Mouse (Mus musculus) forebrain, embryonic 16.5 days (tissue): ENCODE measurements around the gene Zcwpw1. TPM values are rescaled to one million over a fixed set of nuclear protein-coding genes. Genes with fewer than 3 reads are reported as not detected.
A peak's percentile ranks its signal among the peaks of the same experiment; 100 is the strongest.

ENCODE experiments used
- ATAC-seq: fragments of 200-750 bp; cut with Nextera tagmentation; 2 replicates; pipeline ENCODE4 v1.8.0; 2017; ENCODE audit warnings: mild to moderate bottlenecking, moderate library complexity
- H3K27ac ChIP-seq: fragments of 300-500 bp; sonication (generic); 2 replicates; pipeline ENCODE4 v1.5.1; 2014; ENCODE audit warnings: low read length, control low read depth
- H3K27me3 ChIP-seq: fragments of 300-500 bp; sonication (generic); replicated peaks from 2 replicates; pipeline ENCODE4 v1.6.1; 2014; ENCODE audit warnings: low read length; ENCODE audit not compliant: control insufficient read depth, insufficient read depth
- H3K36me3 ChIP-seq: fragments of 300-500 bp; sonication (generic); 2 replicates; pipeline ENCODE4 v1.6.1; 2014; ENCODE audit not compliant: control insufficient read depth, insufficient read depth
- H3K4me1 ChIP-seq: fragments of 300-500 bp; sonication (generic); replicated peaks from 2 replicates; pipeline ENCODE4 v1.6.1; 2014; ENCODE audit warnings: low read length; ENCODE audit not compliant: control insufficient read depth, insufficient read depth
- H3K4me2 ChIP-seq: fragments of 300-500 bp; sonication (generic); 2 replicates; pipeline ENCODE4 v1.6.1; 2014; ENCODE audit warnings: mild to moderate bottlenecking, low read length, control low read depth
- H3K4me3 ChIP-seq: fragments of 300-500 bp; sonication (generic); replicated peaks from 2 replicates; pipeline ENCODE4 v1.5.1; 2014; ENCODE audit warnings: mild to moderate bottlenecking, low read length, control low read depth
- H3K9ac ChIP-seq: fragments of 300-500 bp; sonication (generic); replicated peaks from 2 replicates; pipeline ENCODE4 v1.6.1; 2014; ENCODE audit warnings: low read depth, low read length, control low read depth
- H3K9me3 ChIP-seq: fragments of 300-500 bp; sonication (generic); 2 replicates; pipeline ENCODE4 v1.6.1; 2016; ENCODE audit warnings: low read length; ENCODE audit not compliant: control insufficient read depth
- WGBS: fragments of 180-500 bp; shearing (Covaris S2); extraction: QIAGEN DNeasy Blood & Tissue Kit; methylation state at CpG from one replicate; pipeline ENCODE4 v1.1.7; 2014; 5-methylcytosine and 5-hydroxymethylcytosine counted together
- polyA plus RNA-seq: library from polyadenylated mRNA; unstranded; fragments of >200 nt; fragmentation: Nextera tagmentation; extraction: Ambion mirVana; gene quantifications from 2 replicates; pipeline ENCODE4 v1.2.1, GENCODE M21; 2015

Gene Zcwpw1
- polyA plus RNA-seq, 1 experiment from 2014 or later, result 11.2 TPM

DNA sequence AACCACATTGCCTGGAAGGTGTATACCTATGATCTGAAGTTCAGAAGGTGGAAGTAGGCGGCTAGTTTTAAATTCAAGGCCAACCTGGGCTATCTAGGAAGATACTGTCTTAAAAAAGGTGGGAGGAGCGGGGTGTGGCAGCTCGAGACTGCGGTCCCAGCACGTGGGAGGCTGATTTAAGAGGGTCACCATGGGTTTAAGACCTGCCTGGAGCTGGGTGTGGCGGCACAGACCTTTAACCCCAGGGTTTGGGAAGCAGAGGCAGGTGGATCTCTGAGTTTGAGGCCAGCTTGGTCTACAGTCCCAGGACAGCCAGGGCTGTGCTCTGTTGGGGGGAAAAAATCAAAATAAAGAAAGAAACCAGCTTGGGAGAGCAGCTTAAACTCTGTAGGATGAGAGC lies 35.6 kb upstream of the Zcwpw1 start:
- peaks cover 5% of the 10 kb centered on the region for H3K36me3 ChIP-seq
- peaks cover 42% of the 10 kb centered on the region for H3K4me1 ChIP-seq
- H3K27ac ChIP-seq, result no peak overlapping the region
- no peak for ATAC-seq
- H3K27me3 ChIP-seq, result no peaks in the 10 kb centered on the region
- H3K4me2 ChIP-seq, result no peak overlapping the region
- no peaks in the 10 kb centered on the region for H3K9me3 ChIP-seq
- WGBS, result 92% methylated on average over 6 of the region's 6 CpGs
- H3K9ac ChIP-seq, result no peak overlapping the region
- H3K4me3 ChIP-seq, result no peak overlapping the region

DNA sequence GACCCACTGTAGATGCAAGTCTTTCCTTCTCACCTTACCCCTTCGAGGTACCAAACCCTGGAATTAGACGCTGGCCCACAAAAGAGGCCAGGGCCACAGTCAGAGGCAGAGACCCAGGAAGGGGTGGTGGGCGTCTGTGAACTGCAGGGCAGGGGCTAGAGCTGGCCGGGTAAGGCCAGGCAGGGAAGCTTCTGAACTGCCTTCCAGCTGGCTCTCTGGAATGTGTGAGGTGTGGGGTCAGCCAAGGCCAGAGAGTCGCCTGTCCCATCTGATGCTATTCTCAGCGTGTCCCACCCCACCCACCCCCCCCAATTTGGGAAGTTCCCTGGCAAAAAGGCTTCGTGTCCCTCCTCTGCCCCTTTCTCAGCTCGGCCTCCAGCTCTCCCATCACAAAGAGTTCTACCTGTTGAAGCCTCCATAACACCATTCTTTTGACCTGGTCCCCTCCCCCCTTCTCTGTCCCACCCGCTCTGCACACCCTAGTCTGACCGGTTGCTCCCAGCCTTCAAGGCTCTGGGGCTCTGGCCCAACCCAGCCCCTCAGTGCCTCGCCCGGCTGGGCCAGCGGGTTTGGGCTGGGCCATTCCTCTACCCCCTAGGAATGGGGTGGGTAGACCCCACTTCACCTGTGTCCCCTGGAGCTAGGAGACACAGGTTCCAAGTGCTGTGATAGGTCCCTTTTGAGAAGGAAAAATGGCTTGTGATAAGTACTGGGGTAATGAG lies 34.3 kb upstream of the Zcwpw1 start:
- H3K27me3 ChIP-seq, result no peaks in the 10 kb centered on the region
- ATAC-seq, result no peak
- no peak overlapping the region for H3K4me3 ChIP-seq
- H3K27ac ChIP-seq, result no peak overlapping the region
- H3K4me2 ChIP-seq, result no peak overlapping the region
- peaks cover 40% of the 10 kb centered on the region for H3K4me1 ChIP-seq
- 87% methylated on average over 13 of the region's 13 CpGs for WGBS
- H3K36me3 ChIP-seq, result peaks cover 5% of the 10 kb centered on the region
- H3K9me3 ChIP-seq, result no peaks in the 10 kb centered on the region
- H3K9ac ChIP-seq, result no peak overlapping the region

DNA sequence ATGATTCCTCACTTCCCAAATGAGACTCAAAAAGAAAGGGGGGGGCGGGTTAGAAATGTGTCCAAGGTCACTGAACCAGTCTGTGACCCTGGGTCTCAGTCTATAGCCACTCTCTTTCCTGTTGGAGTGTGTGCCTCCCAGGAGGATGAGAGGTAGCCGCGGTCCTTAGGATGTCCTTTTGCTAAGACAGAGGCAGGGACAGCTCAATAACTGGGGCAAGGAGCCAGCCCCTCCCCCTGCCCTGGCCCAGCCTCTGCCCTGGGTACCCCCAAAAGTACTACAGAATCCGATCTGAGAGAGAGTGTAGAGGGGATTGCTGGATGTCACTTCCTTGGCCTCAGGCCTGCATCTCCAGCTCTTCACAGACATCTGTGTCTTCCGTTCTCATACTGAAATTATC lies 32.2 kb upstream of the Zcwpw1 start:
- WGBS, result 63% methylated on average over 5 of the region's 5 CpGs
- Histone ChIP-seq H3K36me3 (peaks cover 5% of the 10 kb centered on the region), H3K4me1 (peaks cover 40% of the 10 kb centered on the region), H3K9me3 (no peaks in the 10 kb centered on the region), H3K27ac (peak overlapping the region; percentile 68), H3K9ac (no peak overlapping the region), H3K27me3 (no peaks in the 10 kb centered on the region), H3K4me2 (no peak overlapping the region), H3K4me3 (no peak overlapping the region)
- ATAC-seq, result no peak

DNA sequence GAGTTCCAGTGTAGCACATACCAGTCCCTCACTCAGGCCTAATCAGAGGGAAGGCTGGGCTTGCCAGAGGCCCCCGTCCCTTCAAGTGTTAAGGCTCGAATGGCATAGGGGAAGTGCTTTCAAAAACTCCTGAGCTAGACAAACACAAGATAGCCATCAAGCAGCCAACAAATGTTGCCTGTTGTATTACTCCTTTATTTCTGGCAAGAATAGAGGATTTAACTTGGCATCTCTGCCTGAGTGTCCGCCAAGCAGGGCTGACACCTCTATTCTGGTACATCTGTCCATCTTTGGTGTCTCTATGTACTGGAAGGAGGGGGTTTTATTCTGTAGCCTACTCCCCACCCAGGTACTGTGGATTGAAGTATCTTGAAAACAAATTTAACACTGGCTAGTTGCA lies 31.5 kb upstream of the Zcwpw1 start:
- 45% methylated on average over 3 of the region's 3 CpGs for WGBS
- no peak for ATAC-seq
- H3K27me3 ChIP-seq, result no peaks in the 10 kb centered on the region
- peaks cover 40% of the 10 kb centered on the region for H3K4me1 ChIP-seq
- no peaks in the 10 kb centered on the region for H3K9me3 ChIP-seq
- no peak overlapping the region for H3K4me3 ChIP-seq
- H3K9ac ChIP-seq, result no peak overlapping the region
- H3K36me3 ChIP-seq, result peaks cover 5% of the 10 kb centered on the region
- peak overlapping the region; percentile 68 for H3K27ac ChIP-seq
- H3K4me2 ChIP-seq, result no peak overlapping the region

DNA sequence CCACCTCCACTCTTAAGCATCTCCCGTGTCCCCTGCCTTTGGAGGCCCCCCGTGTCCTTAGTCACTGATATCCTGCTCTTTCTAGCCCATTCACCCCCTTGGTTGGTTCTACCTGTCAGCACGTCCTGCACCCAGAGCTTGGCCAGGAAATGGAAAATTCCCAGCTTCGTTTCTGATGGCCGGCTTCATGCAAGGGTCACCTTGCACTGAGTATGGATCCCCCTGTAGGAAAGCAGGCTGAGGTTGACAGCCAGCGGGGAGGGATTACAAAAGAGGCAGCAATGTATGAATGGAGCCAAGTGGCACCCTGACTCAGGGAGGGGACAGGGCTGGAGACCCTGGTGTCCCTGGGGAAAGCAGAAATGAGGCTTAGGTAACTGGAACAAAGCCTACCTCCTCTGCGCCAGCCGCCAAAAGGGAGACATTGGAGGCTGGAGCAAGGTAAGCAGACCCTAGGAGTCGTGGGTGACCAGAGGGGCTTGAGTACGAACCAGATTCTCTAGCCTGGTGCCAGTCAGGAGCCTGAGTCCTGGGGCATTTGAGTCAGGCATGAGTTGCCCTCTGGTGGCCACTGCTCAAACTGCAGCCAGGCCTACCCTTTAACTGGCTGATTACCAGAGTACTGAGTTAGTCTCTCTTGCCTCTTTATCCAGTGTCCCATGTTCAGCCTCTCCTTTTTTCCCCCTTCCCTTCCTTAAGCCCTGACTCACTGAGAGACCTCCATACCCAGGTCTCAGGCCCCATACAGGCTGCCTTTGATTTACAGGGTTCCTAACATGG lies 30.5 kb upstream of the Zcwpw1 start:
- ATAC-seq, result peak; percentile 56
- Histone ChIP-seq H3K36me3 (peaks cover 1% of the 10 kb centered on the region; the same call in 1 of the 2 replicates), H3K9me3 (no peaks in the 10 kb centered on the region), H3K27ac (peak overlapping the region; percentile 41; the same call in 1 of the 2 replicates), H3K9ac (no peak overlapping the region), H3K27me3 (no peaks in the 10 kb centered on the region), H3K4me1 (peaks cover 40% of the 10 kb centered on the region), H3K4me3 (no peak overlapping the region), H3K4me2 (no peak overlapping the region)
- 42% methylated on average over 10 of the region's 10 CpGs for WGBS

DNA sequence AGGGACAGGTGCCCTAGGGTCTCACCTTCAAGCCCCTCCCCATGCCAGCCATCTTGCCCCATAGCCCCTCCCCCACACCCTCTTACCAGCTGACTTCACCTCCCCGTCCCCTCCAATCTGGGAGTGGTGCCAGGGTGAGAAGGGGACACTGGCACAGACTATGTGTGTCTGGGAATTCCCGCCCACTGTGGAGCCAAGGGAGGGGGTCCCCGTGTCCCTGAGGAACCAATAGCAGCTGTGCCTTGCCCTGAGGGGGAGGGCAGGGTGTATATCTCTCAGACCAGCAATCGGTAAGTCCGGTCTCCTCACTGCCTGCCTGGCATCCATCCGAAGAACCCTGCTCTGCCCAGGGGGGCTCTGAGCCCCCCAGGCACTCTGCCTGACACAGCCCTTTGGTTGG lies 29.7 kb upstream of the Zcwpw1 start:
- Histone ChIP-seq H3K9ac (peak overlapping the region; percentile 19; the same call in 1 of the 2 replicates), H3K9me3 (no peaks in the 10 kb centered on the region), H3K27ac (no peak overlapping the region), H3K27me3 (no peaks in the 10 kb centered on the region), H3K36me3 (no peaks in the 10 kb centered on the region), H3K4me2 (peak overlapping the region; percentile 17; the same call in 1 of the 2 replicates), H3K4me1 (peaks cover 40% of the 10 kb centered on the region), H3K4me3 (no peak overlapping the region)
- 42% methylated on average over 6 of the region's 6 CpGs for WGBS
- ATAC-seq, result peak; percentile 45; the same call in 1 of the 2 replicates

DNA sequence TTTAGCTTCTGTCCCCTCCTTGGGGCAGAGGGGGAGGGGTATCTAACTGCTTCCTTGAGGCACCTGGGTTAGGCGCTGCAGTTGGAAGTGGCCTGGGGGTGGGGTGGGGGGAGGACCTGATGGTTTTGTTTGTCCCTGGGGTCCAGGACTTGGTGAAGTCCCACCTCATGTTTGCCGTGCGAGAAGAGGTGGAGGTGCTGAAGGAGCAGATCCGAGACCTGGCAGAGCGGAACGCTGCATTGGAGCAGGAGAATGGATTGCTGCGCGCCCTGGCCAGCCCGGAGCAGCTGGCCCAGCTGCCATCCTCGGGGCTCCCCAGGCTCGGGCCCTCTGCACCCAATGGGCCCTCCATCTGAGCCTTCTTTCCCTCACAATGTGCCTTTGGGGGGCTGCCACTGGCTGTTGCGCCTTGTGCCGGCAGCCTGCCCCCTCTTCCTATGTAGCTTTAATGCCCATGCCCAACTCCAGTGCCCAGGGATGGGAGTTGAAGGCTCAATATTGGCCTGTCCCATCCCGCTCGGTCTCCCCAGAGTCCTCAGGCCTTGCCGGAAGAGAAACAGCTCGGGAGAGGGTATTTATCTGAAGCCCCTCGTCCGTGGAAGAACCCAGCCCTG lies 28.6 kb upstream of the Zcwpw1 start:
- WGBS, result 81% methylated on average over 19 of the region's 19 CpGs
- Histone ChIP-seq H3K4me3 (no peak overlapping the region), H3K27me3 (no peaks in the 10 kb centered on the region), H3K9me3 (no peaks in the 10 kb centered on the region), H3K36me3 (no peaks in the 10 kb centered on the region), H3K4me2 (no peak overlapping the region), H3K9ac (no peak overlapping the region), H3K4me1 (peaks cover 40% of the 10 kb centered on the region), H3K27ac (peak overlapping the region; percentile 25)
- no peak for ATAC-seq

DNA sequence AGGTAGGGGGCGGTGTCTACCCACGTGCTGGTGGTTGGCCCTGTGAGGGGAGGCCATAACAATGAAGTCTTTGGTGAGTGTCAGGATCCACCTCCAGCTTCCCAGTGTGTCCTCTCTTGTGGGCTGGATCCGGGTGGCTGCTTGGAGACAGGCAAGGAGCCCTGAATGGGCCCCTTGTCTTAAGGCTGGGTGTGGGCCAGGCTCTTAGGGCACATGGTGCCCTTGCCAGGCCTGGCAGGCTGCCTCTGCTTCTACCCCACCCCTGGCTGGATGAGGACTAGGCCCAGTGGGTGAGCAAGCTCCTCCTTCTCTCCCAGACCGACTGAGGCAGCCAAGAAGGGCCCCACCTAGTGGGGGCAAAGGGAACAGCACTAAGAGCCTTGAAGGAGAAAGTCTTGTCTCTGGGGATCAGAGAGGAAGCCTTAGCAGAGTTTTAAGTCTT lies 27.6 kb upstream of the Zcwpw1 start:
- H3K9me3 ChIP-seq, result no peaks in the 10 kb centered on the region
- H3K36me3 ChIP-seq, result no peaks in the 10 kb centered on the region
- peak; percentile 86 for ATAC-seq
- H3K4me3 ChIP-seq, result no peak overlapping the region
- H3K27ac ChIP-seq, result peak overlapping the region; percentile 30; the same call in 1 of the 2 replicates
- H3K4me1 ChIP-seq, result peaks cover 40% of the 10 kb centered on the region
- H3K4me2 ChIP-seq, result no peak overlapping the region
- no peak overlapping the region for H3K9ac ChIP-seq
- H3K27me3 ChIP-seq, result no peaks in the 10 kb centered on the region
- 12% methylated on average over 4 of the region's 4 CpGs for WGBS
